Mouse (Mus musculus): ENCODE measurements around the gene Gm17067.
"Not testable (repeated sequence)": the region's sequence is repeated elsewhere in the genome, so short reads cannot be mapped to it uniquely, and the experiment has no call there.

GRCm38 (mm10) chr7:42680081-42680480 lies 46.7 kb downstream of the Gm17067 start:
- not testable (repeated sequence) for TF ChIP-seq CTCF, EP300 (IDR thresholded peaks at IDR 0.05)

All from lung, postnatal 0 days (tissue).